Mouse (Mus musculus): ENCODE measurements around the gene Plxnb1. TPM values are rescaled to one million over a fixed set of nuclear protein-coding genes. Genes with fewer than 3 reads are reported as not detected.

The Plxnb1 gene
- polyA plus RNA-seq, 1 experiment from 2014 or later, result 4.9 TPM

GRCm38 (mm10) chr9:109080516-109080915 is 14.7 kb upstream of the Plxnb1 start:
- Histone ChIP-seq H3K27ac (no peak overlapping the region; the same call in 1 of the 2 replicates), H3K36me3 (peaks cover 36% of the 10 kb centered on the region), H3K4me1 (peaks cover 33% of the 10 kb centered on the region), H3K9me3 (replicated peaks) (no peaks in the 10 kb centered on the region), H3K4me2 (peak overlapping the region; percentile 85), H3K9ac (no peak overlapping the region), H3K27me3 (replicated peaks) (no peaks in the 10 kb centered on the region), H3K4me3 (peak overlapping the region; percentile 84)
- ATAC-seq, result no peak
- 87% methylated on average over 3 of the region's 3 CpGs for WGBS (ENCODE audit: insufficient replicate concordance)

GRCm38 (mm10) chr9:109081749-109082123 is 13.5 kb upstream of the Plxnb1 start:
- no peaks in the 10 kb centered on the region for H3K9me3 ChIP-seq (replicated peaks)
- H3K9ac ChIP-seq, result peak overlapping the region; percentile 88
- peak overlapping the region; percentile 78 for H3K27ac ChIP-seq
- peaks cover 36% of the 10 kb centered on the region for H3K36me3 ChIP-seq
- H3K27me3 ChIP-seq (replicated peaks), result no peaks in the 10 kb centered on the region
- H3K4me3 ChIP-seq, result peak overlapping the region; percentile 84
- H3K4me1 ChIP-seq, result peaks cover 32% of the 10 kb centered on the region
- 4% methylated on average over 11 of the region's 11 CpGs for WGBS (ENCODE audit: insufficient replicate concordance)
- ATAC-seq, result peak; percentile 26
- peak overlapping the region; percentile 85 for H3K4me2 ChIP-seq

DNA sequence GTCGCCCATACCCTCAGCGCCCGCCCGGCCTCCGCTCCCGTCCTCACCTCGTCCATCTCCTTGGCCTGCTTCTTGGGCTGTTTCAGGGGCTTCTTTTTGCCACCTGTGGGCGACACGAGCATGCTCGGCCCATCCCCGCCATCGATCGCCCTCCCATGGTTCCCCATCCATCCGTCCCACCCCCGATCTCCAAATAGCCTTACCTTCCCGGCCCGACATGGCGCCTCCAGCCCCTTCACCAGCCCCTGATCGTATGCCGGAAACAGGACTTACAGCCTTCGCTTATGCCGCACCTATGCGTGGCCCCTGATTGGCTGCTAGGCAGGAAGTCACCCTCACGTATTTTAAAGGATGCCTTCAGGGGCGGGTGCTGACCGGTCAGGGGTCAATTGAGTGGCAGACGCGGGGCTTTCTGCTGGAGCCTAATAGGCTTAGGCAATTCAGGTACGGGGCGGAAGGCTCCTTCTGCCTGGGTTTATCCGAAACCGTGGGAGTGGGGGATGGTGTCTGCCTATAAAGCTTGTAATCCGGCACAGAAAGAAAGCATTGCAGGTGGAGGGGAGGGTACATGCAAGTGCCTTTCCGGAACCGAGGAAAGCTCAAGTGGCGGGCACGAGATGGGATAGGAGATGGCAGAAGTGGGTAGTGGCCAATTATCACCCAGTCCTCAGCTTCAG is 12.9 kb upstream of the Plxnb1 start, which contains the start of the genes Ccdc51 and Tma7:
TSS of gene Ccdc51 (plus strand) at position 370 of the 677 bp plus-strand sequence.
TSS of gene Tma7 (minus strand) at position 464 of the 677 bp plus-strand sequence.
- Histone ChIP-seq H3K36me3 (peaks cover 35% of the 10 kb centered on the region), H3K9ac (peak within 1 kb of the TSS; percentile 88), H3K9me3 (replicated peaks) (no peaks in the 10 kb centered on the region), H3K4me1 (peaks cover 32% of the 10 kb centered on the region), H3K4me3 (peak within 1 kb of the TSS; percentile 84), H3K27ac (peak within 1 kb of the TSS; percentile 78), H3K27me3 (replicated peaks) (no peaks in the 10 kb centered on the region), H3K4me2 (peak within 1 kb of the TSS; percentile 85)
- whole genome bisulfite sequencing (ENCODE audit: insufficient replicate concordance), result 1% methylated on average over 37 of the region's 37 CpGs
- ATAC-seq, result peak; percentile 98

- H3K27me3 ChIP-seq (replicated peaks), result no peaks in the 10 kb centered on the region
These were observed 10.3 kb upstream of the Plxnb1 start for GRCm38 (mm10) chr9:109084922-109085321.

DNA sequence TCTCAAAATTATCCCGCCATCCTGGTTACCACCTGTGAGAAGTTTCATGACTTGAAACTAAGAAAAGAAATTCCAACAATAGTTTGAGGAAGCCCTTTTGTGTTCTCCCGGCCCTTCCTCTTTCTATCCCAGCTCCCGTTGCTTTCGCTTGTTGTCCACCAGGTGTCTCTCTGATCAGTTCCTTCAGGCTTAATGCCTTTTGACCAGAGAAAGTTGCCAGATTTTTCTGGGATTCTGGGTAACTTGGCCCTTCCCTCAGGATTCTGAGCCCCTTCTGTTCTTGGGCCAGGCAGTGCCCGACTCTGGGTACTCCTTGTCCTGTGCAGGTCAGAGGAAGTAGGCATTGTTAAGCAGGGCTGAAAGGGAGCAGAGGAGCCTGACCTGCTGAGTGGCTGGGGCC is 7.2 kb upstream of the Plxnb1 start:
- peaks cover 25% of the 10 kb centered on the region for H3K4me1 ChIP-seq
- H3K9ac ChIP-seq, result no peak overlapping the region
- H3K4me3 ChIP-seq, result no peak overlapping the region
- no peak overlapping the region for H3K4me2 ChIP-seq
- 31% methylated on average over 5 of the region's 5 CpGs for WGBS (ENCODE audit: insufficient replicate concordance)
- peaks cover 6% of the 10 kb centered on the region; the same call in 1 of the 2 replicates for H3K27me3 ChIP-seq (replicated peaks)
- no peak for ATAC-seq
- no peaks in the 10 kb centered on the region for H3K9me3 ChIP-seq (replicated peaks)
- peaks cover 38% of the 10 kb centered on the region for H3K36me3 ChIP-seq
- no peak overlapping the region for H3K27ac ChIP-seq

More at GRCm38 (mm10) chr9:109084922-109085321, 10.3 kb upstream of the Plxnb1 start:
- H3K27ac ChIP-seq, result no peak overlapping the region
- H3K4me3 ChIP-seq, result no peak overlapping the region
- WGBS (ENCODE audit: insufficient replicate concordance), result 24% methylated on average over 2 of the region's 2 CpGs
- no peak overlapping the region for H3K9ac ChIP-seq
- peaks cover 23% of the 10 kb centered on the region for H3K36me3 ChIP-seq
- no peaks in the 10 kb centered on the region for H3K9me3 ChIP-seq (replicated peaks)
- peaks cover 40% of the 10 kb centered on the region for H3K4me1 ChIP-seq
- no peak for ATAC-seq
- no peak overlapping the region for H3K4me2 ChIP-seq

GRCm38 (mm10) chr9:109090446-109090845 is 4.7 kb upstream of the Plxnb1 start:
- H3K4me2 ChIP-seq, result no peak overlapping the region
- peaks cover 38% of the 10 kb centered on the region for H3K36me3 ChIP-seq
- H3K27ac ChIP-seq, result no peak overlapping the region
- no peak overlapping the region for H3K9ac ChIP-seq
- no peak for ATAC-seq
- peaks cover 35% of the 10 kb centered on the region for H3K4me1 ChIP-seq
- H3K4me3 ChIP-seq, result no peak overlapping the region
- H3K9me3 ChIP-seq (replicated peaks), result no peaks in the 10 kb centered on the region
- 73% methylated on average over 15 of the region's 15 CpGs for WGBS (ENCODE audit: insufficient replicate concordance)
- H3K27me3 ChIP-seq (replicated peaks), result peaks cover 31% of the 10 kb centered on the region

GRCm38 (mm10) chr9:109091802-109092201 is 3.4 kb upstream of the Plxnb1 start:
- Histone ChIP-seq H3K4me1 (peaks cover 38% of the 10 kb centered on the region), H3K36me3 (peaks cover 38% of the 10 kb centered on the region), H3K4me3 (no peak overlapping the region), H3K27ac (no peak overlapping the region), H3K9ac (no peak overlapping the region), H3K9me3 (replicated peaks) (no peaks in the 10 kb centered on the region), H3K4me2 (no peak overlapping the region), H3K27me3 (replicated peaks) (peaks cover 44% of the 10 kb centered on the region)
- 90% methylated on average over 8 of the region's 8 CpGs for WGBS (ENCODE audit: insufficient replicate concordance)
- ATAC-seq, result no peak

GRCm38 (mm10) chr9:109092799-109093198 is 2.4 kb upstream of the Plxnb1 start:
- peak; percentile 41 for ATAC-seq
- peaks cover 54% of the 10 kb centered on the region for H3K27me3 ChIP-seq (replicated peaks)
- H3K9me3 ChIP-seq (replicated peaks), result no peaks in the 10 kb centered on the region
- H3K36me3 ChIP-seq, result peaks cover 38% of the 10 kb centered on the region
- H3K9ac ChIP-seq, result no peak overlapping the region
- peaks cover 46% of the 10 kb centered on the region for H3K4me1 ChIP-seq
- WGBS (ENCODE audit: insufficient replicate concordance), result 65% methylated on average over 6 of the region's 6 CpGs
- H3K27ac ChIP-seq, result peak overlapping the region; percentile 70
- H3K4me2 ChIP-seq, result no peak overlapping the region
- no peak overlapping the region for H3K4me3 ChIP-seq

GRCm38 (mm10) chr9:109093786-109094552 is 1.2 kb upstream of the Plxnb1 start:
- Histone ChIP-seq H3K4me3 (peak overlapping the region; percentile 60; the same call in 1 of the 2 replicates), H3K9ac (no peak overlapping the region), H3K9me3 (replicated peaks) (no peaks in the 10 kb centered on the region), H3K36me3 (peaks cover 37% of the 10 kb centered on the region), H3K27me3 (replicated peaks) (peaks cover 66% of the 10 kb centered on the region), H3K4me2 (peak overlapping the region; percentile 74), H3K27ac (peak overlapping the region; percentile 72), H3K4me1 (peaks cover 50% of the 10 kb centered on the region)
- WGBS (ENCODE audit: insufficient replicate concordance), result 35% methylated on average over 11 of the region's 11 CpGs
- ATAC-seq, result no peak

GRCm38 (mm10) chr9:109094553-109095136 is 544 bp upstream of the Plxnb1 start:
- H3K4me2 ChIP-seq, result peak overlapping the region; percentile 74
- H3K9me3 ChIP-seq (replicated peaks), result no peaks in the 10 kb centered on the region
- peaks cover 67% of the 10 kb centered on the region for H3K27me3 ChIP-seq (replicated peaks)
- peak overlapping the region; percentile 60 for H3K4me3 ChIP-seq
- H3K27ac ChIP-seq, result peak overlapping the region; percentile 84
- peaks cover 53% of the 10 kb centered on the region for H3K4me1 ChIP-seq
- 7% methylated on average over 21 of the region's 21 CpGs for WGBS (ENCODE audit: insufficient replicate concordance)
- peak; percentile 24 for ATAC-seq
- H3K9ac ChIP-seq, result peak overlapping the region; percentile 63
- peaks cover 30% of the 10 kb centered on the region for H3K36me3 ChIP-seq

DNA sequence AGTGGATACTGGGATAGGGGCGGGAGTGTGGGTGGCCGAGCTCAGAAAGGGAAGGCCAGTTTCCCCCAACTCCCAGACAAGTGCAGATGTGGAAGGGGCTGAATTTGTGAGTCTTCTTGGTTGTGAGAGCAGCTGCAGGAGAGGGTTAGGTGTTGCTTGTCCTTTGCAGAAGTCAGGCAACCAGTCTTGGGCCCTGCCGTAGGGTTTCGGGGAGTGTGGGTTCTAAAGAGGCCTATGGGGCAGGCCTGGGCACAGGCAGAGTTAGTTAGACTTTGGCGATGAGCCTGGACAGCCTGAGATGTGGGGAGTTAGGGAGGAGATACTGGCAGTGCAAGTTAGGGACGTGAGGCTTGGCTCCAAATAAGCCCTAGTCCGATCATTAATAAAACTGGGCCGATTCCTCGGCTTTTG is 1.1 kb downstream of the Plxnb1 start:
- 59% methylated on average over 9 of the region's 9 CpGs for WGBS (ENCODE audit: insufficient replicate concordance)
- H3K27ac ChIP-seq, result peak overlapping the region; percentile 84
- no peak for ATAC-seq
- peak overlapping the region; percentile 74 for H3K4me2 ChIP-seq
- H3K4me3 ChIP-seq, result peak overlapping the region; percentile 60
- H3K9ac ChIP-seq, result peak overlapping the region; percentile 4; the same call in 1 of the 2 replicates
- peaks cover 48% of the 10 kb centered on the region for H3K4me1 ChIP-seq
- H3K36me3 ChIP-seq, result peaks cover 24% of the 10 kb centered on the region
- no peaks in the 10 kb centered on the region for H3K9me3 ChIP-seq (replicated peaks)
- H3K27me3 ChIP-seq (replicated peaks), result peaks cover 67% of the 10 kb centered on the region
